Mouse (Mus musculus): Measurements from ENCODE around the gene Mpdz.

GRCm38 (mm10) chr4:81443566-81443965 is 951 bp upstream of the Mpdz start:
- TF ChIP-seq CTCF (IDR thresholded peaks at IDR 0.05; ENCODE audit: extremely low read depth, insufficient read depth, insufficient read length, insufficient replicate concordance): no peak
- TF ChIP-seq POLR2A (IDR thresholded peaks at IDR 0.05; ENCODE audit: low read depth, low read length): no peak

All from spleen, adult 2 months (tissue).